Mouse (Mus musculus) frontal cortex, adult 2 months (tissue): Measurements from ENCODE around the gene Cwc25. TPM values are rescaled to one million over a fixed set of nuclear protein-coding genes. Genes with fewer than 3 reads are reported as not detected.

Experiments
- DNase-seq, 2 experiments: peaks; one replicate each; pipeline ENCODE4 v3.0.0; 2022; ENCODE audit warnings: low spot score in 1 of 2; ENCODE audit errors: extremely low spot score in 1 of 2
- polyA plus RNA-seq: library from polyadenylated mRNA; depleted of rRNA; stranded (reverse); fragments of >200 nt; gene quantifications from 2 replicates; pipeline ENCODE4 v1.2.3, GENCODE M21; 2012; rRNA removed

Gene Cwc25
- 18.0 and 19.0 TPM in 2 replicates for polyA plus RNA-seq

DNA sequence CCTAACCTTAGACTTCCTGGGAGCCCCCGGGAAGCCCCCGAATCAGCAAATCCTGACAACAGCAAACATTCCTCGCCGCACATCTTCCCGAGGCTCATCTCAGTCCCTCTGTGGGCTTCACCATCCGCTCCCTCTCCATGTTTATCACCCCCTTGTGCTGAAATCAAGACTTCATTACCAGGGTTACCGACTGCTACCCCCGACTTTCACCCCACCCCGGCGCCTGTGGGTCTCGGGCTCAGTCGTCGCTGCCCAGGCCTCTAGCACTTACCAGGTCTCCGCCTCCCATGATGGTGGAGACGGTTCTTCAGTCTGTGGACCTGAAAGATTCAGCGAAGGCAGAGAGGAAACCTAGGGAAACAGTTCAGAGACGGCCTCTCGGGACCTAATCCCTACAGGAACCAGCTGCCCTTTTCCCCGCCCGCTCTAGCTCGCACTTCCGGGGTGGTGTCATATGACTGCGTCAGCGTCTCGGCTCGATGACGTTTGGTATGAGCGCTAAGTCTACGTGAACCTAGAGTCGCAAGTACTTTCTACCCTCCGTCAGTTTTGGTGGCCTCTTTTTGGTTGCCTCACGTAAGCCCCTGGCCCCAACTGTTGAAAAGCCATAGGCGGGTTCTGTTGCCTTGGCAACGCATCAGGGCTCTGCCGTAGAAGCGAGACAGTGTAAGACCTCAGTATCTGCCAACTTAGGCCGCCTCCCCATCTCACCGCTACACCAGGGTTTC is at the start of gene Cwc25:
Cwc25 (minus strand) TSS at position 403 of the 728 bp plus-strand sequence.
- peak; percentile 95 to 99 for DNase-seq

DNA sequence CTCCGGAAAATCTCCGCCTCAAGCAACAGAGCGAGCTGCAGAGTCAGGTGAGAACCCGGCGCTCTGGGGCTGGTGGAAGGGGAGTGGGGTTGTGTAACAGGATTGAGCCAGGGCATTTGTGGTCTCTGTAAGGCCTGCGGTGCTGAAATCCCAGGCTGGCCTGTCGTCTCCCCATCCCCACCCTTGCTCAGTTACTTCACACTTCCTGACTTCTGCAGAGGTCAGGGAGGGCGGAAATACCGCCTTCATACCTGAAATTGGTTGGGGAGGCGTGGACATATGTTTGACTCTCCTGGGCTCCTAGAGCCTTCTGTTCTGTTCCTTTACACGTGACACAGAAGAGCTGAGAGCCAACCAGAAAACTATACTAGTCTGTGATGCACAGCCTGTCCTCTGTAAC is 49.4 kb upstream of the Cwc25 start:
- DNase-seq, result no peak

DNA sequence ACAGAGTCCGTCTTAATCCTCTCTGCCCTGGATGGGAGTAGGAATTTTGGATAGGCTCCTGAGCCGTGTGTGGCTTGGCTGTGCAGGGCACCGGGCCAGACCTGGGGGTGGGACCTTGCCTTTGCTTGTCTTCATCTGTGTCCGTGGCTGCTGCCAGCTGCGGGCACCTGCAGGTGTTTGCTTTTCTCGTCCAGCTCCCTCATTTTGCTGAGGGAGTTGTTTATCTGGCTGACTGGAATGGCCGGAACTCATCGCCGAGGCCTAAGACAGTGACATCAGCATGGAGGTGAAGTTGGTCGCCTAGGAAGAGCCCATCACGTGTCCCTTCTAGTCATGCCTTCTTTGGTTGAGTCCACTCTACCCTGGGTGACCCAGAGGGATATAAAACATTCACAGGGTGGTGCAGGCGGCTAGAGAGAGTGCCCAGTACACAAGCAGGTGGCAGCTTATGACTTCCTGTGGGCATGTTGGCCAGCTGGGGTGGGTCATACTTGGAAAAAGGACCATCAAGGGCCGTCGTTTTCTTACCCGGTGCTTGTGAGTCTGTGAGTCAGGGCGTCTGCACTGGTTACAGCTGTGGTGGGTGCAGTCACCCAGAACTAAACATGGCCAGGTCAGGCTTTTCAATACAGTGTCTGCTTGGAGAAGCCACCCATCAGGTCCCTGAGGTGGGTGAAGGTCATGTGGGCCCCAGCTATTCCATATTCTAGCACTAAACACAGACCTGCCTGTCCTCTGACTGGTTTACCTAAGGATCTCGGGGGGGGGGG is 47.6 kb upstream of the Cwc25 start:
- no peak for DNase-seq

DNA sequence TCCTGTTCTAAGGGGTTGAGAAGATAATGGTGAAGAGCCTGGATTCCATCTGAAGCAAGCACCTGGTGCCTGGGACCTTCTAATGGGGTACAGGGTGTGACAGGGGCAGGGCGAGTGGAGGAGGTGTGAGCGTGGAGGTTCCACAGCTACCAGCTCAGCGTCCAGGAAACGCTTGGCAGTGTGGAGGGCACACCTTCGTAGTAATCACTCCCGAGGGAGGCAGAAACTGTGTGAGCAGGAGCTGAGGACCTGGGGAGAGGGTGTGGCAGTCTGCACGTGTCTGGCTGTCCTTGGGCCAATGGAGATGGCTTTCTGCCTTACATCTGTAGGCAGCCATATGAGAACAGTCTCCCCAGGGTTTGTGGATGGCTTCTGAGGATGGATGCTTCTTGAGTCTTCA is 46.7 kb upstream of the Cwc25 start:
- no peak for DNase-seq

DNA sequence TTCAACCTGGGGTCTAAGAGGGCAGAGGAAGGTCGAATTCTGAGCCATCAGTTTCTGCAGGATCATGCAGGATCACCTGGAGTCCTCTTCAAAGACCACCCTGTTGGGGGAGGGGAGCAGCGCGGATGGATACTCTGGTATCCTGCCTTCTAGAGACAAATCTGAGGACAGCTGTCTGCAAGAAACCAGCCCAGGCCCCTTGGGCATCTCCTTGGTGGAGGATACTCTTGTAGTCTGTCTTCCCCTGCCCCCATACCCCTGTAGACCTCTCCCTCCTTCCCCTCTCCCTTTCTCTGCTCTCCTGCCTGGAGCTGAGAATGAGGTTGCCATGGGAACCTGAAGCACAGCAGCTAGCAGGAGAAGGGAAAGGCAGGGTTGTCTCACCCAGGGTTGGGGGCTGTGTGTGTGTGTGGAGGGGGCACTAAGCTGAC is 46.1 kb upstream of the Cwc25 start:
- peak in 1 of 2 experiments; percentile 65 for DNase-seq

DNA sequence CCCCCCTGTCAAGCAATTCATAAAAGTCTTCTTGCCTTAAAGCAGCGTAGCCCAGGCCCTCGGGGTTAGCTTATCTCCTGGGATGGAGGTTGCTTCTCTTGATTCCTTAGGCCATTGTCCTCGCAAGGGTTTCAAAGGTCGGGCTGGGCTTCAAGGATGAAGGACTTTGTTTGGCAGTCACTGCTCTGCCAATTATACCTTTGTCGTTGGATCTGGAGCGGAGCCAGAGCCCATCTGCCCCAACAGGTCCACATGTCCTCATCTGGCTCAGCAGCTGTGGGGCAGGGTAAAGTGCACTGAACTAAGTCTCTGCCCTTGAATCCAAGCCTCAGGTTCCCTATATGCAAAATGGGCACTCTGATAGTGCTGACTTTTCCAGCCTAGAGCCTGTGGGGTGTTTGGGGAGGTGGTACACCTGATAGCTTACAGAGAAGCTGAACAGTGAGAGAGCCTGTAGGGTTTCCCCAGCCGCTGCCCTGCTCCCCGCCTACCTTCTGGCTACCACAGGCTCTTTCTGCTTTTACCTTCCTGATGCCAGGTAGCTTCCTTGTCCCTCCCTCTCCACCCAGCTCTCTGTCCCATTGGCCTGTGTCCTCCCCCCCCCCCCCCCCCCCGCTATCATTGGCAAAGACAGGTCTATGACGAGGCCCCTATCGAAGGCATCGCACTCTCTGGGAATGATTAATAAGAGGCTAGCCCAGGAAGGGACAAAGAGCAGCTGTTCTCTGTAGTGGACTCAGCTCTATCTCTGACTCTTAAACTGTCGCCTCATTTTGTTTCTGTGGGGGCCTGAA is 45.4 kb upstream of the Cwc25 start:
- DNase-seq, result no peak

DNA sequence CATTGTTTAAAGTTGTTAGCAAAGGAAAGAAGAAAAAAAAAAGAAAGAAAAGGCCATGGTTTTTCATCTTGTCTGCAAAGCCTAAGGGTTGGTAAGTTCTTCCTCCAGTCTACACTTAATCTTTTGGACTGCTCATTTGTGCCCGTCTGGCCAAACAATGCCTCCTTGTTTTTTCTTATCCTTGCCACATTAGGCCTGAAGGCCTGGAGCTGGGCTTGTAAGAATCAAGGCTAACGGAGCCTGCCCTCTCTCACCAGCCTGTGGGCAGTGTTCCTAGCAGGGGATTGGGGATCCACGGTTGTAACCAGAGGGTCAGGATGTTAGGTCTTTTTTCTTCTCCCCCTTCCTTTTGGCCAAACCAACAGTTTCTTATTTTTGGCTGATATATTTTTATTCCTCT is 44.6 kb upstream of the Cwc25 start:
- DNase-seq, result no peak

DNA sequence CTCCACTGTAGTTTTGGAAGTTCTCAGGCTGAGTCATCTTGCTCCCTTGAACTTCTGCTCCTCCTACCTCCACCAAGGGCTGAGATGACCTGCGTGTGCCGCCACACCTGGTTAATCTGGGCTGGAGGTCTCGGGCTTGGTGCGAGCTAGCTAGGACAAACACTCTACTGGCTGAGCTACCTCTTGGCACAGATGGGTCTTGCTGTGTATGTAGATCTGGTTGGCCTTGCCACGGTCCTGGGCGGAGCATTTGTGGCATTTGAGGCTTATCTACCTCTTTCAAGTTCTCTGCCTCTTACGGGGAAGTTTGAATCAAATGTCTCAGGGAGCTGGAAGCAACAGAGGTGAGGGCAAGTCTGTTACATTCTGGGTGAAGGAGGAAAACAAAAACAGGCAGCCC is 44.0 kb upstream of the Cwc25 start:
- DNase-seq, result no peak

DNA sequence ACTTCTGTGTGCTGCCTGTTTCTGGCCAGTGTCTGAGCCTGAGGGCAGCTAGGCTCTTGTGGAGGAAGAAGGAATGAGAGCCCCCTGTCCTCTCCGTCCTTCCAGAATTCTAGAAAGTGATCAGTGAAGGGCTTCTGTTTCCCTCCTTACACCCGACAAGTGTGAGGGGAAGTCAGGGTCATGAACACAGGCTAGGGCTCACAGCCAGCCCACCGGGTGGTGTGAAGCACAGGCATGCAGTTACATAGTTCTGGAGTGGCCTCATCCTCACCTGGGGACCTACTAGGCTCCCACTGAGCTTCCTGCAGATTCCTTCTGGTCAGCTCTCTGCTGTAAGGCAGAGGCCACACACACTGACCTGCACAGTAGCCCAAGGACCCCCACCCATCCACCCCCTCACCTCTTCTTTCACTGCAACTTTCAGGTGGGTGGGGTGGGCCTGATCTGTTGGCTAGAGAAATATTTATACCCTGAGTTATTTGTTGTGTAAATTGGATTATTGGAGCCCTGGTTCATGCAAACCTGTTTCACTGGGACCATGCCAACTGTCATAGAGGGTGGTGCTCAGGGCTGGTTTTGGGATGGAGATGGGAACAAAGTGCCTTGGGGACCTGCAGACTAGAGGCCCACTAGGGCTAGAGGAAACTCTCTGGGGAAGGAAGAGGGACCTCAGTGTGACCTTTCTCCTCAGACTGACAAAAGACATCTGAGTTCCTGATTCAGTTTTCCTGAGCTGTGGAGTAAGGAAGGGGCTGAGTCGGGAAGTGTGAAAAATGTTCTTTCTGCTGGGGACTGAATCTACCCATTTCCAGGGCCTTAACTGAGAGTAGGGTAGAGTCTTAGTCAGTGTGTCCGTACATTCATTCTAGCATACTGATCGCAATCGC is 43.1 kb upstream of the Cwc25 start:
- DNase-seq, result no peak

DNA sequence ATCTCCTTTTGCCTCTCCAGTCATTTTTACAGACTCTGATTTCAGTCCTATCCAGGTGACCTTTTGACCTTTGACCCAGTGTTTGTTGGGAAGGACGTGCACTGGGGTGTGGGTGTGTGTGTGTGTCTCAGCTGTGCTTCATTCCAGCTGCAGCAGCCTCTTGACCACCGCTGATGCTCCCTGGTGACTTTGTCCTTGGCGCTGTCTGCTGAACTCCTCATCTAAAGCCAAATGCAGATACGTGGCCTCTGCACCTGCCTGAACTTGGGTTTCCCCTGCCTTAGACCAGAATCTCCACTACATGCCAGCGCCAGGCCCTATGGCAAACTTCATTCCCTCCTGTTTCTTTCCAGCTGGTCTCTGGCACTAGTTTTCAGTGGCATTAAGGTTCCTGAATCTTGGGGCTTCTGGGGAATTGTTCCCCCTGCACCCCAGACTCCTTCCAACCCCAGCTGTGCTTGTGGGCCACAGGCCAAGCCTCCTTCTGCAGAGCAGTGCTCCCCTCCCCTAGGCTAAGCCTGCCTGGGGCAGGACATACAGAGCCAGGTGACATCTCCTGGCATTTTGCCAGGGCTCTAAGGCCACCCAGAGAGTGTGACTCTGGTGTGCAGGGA is 42.4 kb upstream of the Cwc25 start:
- DNase-seq, result no peak

DNA sequence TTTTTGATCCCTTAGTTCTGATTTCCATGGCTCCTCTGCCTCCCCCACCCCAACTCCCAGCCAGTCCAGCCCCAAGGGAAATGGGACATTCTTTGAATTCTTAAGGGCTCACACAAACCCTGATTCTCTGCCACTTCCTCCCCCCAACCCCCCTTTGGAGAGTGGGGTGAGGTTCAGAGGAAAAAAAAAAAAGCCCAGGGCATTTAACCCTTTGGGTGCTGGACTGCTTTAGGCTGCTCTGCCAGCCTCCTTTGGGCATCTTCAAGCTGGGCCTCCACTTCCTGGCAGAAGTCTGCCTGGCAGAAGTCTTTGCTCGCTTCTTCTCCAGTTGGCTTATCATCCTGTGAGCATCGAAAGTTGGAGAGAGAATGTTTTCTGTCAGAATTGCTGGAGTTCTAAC is 41.7 kb upstream of the Cwc25 start:
- DNase-seq, result no peak

DNA sequence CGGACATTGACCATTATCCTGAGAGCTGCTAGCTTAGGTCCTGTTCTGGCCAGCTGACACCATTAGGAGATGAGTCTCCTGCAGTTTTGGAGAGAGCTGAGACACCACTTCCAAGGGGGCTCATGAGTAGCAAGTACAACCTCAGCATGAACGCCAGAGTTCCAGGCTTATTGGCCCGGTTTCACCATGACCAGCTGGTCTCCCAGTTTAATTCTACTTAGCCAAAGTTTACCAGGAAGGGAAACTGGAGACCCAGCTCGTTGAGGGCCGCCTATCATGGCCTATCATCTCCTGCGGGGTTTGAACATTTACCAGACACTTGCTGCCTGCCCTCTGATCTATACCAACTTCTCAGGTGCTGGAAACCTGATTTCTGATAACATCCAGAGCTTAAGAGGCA is 41.3 kb upstream of the Cwc25 start:
- no peak for DNase-seq

DNA sequence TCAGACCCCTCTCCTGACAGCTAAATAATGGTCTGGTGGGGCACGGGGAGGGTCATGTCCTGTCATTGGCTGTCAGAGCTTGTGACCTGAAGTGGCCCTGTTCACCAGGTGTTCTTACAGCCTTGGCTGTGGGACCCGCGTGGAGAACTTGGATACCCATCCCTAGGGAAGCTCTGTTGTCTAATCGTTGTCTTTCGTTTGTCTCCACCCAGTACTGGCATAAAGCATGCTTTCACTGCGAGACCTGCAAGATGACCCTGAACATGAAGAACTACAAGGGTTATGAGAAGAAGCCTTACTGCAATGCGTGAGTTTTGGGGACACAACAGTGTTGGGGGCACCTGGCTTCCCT is 40.2 kb upstream of the Cwc25 start:
- DNase-seq, result no peak

DNA sequence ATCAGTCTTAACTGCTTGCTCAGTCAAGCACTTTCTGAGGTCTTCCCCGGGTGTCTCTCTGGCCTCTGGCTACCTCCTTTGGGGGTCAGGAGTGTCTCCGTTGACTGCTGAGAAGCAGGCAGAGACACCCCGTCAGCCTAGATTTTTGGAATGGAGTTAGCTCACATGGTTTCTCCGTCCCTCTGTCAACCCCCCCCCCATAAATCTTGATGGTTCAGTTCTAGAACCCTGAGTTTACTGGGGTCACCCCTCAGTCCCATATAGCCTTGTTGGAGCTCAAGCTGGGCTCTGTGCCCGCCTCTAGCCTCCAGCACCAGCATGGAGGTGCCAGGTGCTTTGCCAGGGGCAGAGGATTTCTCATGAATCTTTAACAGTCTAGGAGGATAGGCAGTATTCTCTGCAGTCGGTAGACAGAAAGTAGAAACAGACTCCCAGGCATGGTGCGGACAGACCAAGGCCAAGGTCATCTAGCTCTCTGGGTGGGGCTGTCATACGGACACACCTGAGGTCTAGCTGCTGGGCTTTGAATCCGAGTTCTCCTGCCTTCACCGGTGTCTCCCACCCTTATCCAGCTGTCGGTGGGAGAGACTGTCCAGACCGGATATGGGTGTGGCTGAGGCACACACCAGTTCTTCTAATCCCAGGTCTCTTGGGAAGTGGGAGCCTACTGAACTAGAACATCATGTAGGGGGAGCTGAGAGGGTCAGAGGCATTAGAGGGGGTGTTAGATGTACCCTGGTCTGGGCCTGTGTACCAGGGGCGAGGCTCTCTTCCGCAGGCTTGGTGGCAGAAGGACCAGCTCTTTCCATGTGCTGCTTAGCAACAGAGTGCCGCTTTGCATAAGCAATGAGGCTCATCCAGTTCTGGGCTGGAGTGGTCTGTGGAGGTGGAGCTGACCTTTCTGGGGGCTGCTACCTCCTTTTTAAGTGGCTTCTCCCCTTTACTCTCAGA is 39.6 kb upstream of the Cwc25 start:
- DNase-seq, result no peak

DNA sequence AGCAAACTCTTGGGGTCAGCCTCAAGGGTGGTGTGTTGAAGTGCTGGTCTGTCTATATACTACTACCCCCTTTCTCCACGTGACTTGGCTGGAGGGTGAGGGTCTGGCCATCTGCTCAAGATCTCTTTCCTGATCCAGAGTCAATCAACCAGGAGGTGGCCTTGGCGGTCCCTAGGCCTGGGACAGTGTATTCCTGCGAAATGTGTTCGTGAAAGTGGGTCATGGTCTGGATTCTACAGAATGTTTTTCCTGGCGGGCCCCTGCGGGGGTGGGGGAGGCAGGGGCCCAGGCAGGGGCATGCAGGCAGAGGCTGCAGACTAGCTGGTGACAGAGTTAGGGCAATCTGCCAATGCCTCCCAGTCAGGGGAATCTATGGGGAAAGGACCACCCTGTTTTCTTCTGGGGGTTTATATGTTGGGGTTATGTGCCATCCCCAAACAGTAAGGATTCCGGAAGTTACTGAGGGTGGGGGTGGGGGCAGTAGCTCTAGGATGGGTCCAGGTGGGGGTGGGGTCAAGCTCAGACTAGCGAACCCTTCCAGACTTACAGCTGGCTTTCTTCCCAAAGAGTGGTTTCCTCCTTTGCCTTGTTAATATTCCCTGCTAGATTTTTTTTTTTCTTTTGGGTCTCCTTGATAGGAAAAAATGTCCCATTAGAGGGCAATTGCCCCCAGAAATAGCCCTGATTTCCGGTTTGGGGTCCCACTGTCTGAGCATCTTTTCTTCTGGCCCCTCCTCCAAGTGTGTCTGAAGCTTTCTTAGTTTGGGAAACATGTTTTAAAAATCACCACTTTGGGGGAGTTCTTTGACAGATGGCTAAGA is 38.7 kb upstream of the Cwc25 start:
- no peak for DNase-seq

DNA sequence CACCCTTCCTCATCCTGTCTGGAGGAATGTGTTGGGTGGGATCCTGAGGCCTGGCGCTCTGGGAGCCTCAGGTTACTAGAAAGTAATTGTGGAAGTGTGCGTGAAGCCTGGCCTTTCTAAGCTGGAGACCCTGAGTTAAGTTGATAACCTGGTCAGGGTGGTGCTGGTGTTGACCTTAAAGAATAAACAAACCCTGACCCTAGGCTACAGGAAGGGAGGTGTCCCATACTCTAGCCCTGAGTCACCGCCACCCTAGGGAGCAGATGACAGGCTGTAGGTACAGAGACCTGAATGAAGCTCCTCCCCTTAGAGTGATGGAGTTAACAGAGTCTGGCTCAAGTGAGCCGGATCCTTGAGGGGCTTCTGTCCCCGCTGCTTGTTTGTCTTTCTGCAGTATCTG is 37.5 kb upstream of the Cwc25 start:
- no peak for DNase-seq

DNA sequence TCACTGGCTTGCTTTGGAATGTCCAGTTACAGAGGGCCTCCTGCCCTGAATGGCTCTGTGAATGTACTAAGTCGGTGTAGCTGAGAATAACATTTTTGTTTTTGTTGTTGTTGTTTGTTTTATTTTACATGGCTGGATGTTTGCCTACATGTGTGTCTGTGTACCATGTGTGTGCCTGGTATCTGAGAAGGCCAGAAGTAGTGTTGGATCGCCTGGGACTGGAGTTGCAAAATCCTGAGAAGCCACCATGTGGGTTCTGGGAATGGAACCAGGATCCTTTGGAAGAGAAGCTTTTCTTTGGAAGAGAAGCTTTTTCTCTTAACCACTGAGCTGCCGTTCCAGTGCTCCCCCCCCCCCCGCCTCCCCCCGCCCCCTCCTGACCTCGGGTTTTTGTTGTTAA is 36.1 kb upstream of the Cwc25 start:
- DNase-seq, result no peak

DNA sequence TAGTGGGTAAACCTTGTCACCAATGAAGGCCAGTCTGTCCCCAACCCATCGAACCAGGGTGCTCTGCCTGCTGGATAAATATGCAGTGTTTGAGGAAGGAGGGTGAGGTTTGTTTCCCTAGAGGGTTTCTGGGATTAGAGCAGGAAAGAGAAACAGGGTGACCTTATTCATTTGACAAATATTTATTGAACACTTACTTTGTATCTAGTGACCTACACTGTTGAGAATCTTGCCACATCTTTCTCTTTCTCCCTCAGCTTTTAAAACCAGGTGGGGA is 35.8 kb upstream of the Cwc25 start:
- DNase-seq, result no peak
